Mouse (Mus musculus) retina, embryonic 14.5 days (tissue): Measurements from ENCODE around the gene Hal.

Experiments
- DNase-seq: peaks from one replicate; pipeline ENCODE4 v3.0.0-alpha.2; 2015; ENCODE audit warnings: low spot score

Hal gene

DNA sequence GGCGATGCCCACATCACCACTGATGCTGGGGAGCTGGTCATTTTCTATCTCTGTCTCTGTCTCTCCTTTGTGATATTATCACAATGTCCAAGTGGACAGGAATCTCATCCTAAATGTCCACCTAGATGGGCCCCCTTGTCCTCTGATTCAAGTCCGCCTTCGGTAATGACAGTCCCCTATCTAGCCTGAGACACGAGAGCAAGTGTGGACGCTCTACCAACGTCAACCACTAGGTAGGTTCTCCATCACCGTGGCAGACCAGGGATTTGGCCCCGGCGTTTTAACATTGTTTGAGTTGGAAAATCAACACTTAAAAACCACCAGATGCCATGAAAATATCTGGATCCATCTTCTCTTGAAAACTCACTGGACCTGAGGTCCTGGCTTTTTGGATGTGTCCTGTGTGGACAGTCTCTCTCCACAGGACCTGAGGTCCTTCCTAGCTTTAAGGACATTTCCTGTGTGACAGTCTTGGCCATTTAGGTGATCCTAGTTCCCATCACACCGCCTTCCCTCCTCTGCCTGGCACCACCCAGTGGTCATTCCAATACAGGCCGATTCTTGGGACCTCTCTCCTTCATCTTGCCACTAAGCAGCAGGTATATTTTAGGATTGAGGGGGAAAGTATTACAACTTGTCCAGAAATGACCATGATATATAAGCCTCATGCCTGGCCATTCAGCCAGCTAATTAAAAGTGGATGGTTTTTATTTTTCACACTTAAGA lies 79.4 kb downstream of the Hal start:
- no peak for DNase-seq

DNA sequence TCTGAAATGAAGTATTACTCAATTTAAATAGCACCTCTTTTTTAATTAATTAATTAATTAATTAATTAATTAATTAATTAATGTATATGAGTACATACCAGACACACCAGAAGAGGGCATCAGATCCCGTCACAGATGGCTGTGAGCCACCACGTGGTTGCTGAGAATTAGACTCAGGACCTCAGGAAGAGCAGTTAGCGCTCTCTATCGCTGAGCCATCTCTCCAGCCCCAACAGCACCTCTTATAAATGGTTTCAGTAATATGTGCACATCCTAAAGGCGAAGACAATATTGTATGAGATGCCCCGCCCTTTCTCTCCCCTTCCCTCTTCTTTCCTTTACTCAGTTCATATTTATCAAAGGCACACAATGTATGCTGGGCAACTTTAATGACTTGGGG lies 80.1 kb downstream of the Hal start:
- DNase-seq, result no peak
